27 mouse cellular contexts compared by ENCODE assay signal in the genomic region with DNA sequence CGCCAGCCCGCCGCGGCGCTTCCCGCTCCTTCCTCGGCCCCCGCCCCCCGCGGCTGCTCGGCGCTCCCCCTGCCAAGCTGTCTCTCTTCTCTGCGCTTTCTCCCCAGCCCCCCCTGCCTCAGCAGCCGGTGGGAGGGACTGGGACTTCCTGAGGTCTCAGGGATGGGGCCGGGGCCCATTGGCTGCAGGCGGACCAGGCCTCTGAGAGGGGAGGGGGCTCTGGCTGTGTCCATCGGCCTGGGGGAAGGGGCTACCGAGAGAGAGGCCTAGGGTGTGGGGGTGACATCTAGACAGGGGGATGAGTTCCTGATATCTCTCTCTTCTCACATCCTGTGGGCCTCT. TPM values are rescaled to one million over a fixed set of nuclear protein-coding genes. Genes with fewer than 3 reads are reported as not detected.
DNase-seq lines count a peak whose midpoint lies in the region; ATAC-seq and TF ChIP-seq lines count a peak whose summit lies in the region.
"Not testable (repeated sequence)": the region's sequence is repeated elsewhere in the genome, so short reads cannot be mapped to it uniquely, and the experiment has no call there.
"Had no signal": no experiment of that assay in that cellular context is flagged by ENCODE, and none has a peak within 500 bp of the region (broad histone marks: within the 10 kb centered on the region; RNA-seq: fewer than 3 reads in every experiment).

No protein-coding gene starts in this region.

- not testable (repeated sequence) for H3K27ac ChIP-seq in forebrain, embryonic 11.5 days (ENCODE audit: low read depth, low read length); forebrain, embryonic 16.5 days (ENCODE audit: low read length); hindbrain, embryonic 13.5 days; intestine, embryonic 14.5 days (ENCODE audit: low read depth); kidney, embryonic 16.5 days (ENCODE audit: low read length); midbrain, embryonic 11.5 days (ENCODE audit: low read depth, low read length); midbrain, postnatal 0 days (ENCODE audit: low read depth, low read length); neural tube, embryonic 15.5 days (replicated peaks)

- not testable (repeated sequence) for H3K27me3 ChIP-seq in forebrain, embryonic 11.5 days (ENCODE audit: control insufficient read depth, insufficient read depth, low read length); forebrain, embryonic 16.5 days (replicated peaks; ENCODE audit: control insufficient read depth, insufficient read depth, low read length); hindbrain, embryonic 13.5 days; intestine, embryonic 14.5 days (replicated peaks; ENCODE audit: control insufficient read depth, insufficient read depth, low read length); kidney, embryonic 16.5 days (ENCODE audit: insufficient read depth, low read length); midbrain, embryonic 11.5 days (ENCODE audit: control insufficient read depth, insufficient read depth, low read length); midbrain, postnatal 0 days (ENCODE audit: insufficient read depth, low read length); neural tube, embryonic 15.5 days (replicated peaks)

- H3K4me2 ChIP-seq in forebrain, embryonic 11.5 days (ENCODE audit: low read depth, low read length, severe bottlenecking); forebrain, embryonic 16.5 days (ENCODE audit: low read length); hindbrain, embryonic 13.5 days; intestine, embryonic 14.5 days (ENCODE audit: low read length); kidney, embryonic 16.5 days (replicated peaks; ENCODE audit: low read depth, low read length); midbrain, embryonic 11.5 days; midbrain, postnatal 0 days (ENCODE audit: low read depth, low read length, poor library complexity, severe bottlenecking); neural tube, embryonic 15.5 days: not testable (repeated sequence)

- H3K4me1 ChIP-seq in forebrain, embryonic 11.5 days (replicated peaks; ENCODE audit: control insufficient read depth, insufficient read depth, low read length); forebrain, embryonic 16.5 days (replicated peaks; ENCODE audit: control insufficient read depth, insufficient read depth, low read length); hindbrain, embryonic 13.5 days (replicated peaks); intestine, embryonic 14.5 days (replicated peaks; ENCODE audit: control insufficient read depth, insufficient read depth, low read length); kidney, embryonic 16.5 days (ENCODE audit: insufficient read depth, low read length); midbrain, embryonic 11.5 days (ENCODE audit: control insufficient read depth, insufficient read depth, low read length); midbrain, postnatal 0 days (ENCODE audit: insufficient read depth, low read length); neural tube, embryonic 15.5 days: not testable (repeated sequence)

- not testable (repeated sequence) for TF ChIP-seq CTCF in midbrain, postnatal 0 days (IDR thresholded peaks at IDR 0.05)

- no CpG with 5 or more reads among the region's 18 CpGs for WGBS in forebrain, embryonic 11.5 days
- WGBS in forebrain, embryonic 16.5 days = no CpG with 5 or more reads among the region's 18 CpGs
- WGBS in hindbrain, embryonic 13.5 days = no CpG with 5 or more reads among the region's 18 CpGs
- no CpG with 5 or more reads among the region's 18 CpGs for WGBS in intestine, embryonic 14.5 days
- WGBS in kidney, embryonic 16.5 days = no CpG with 5 or more reads among the region's 18 CpGs
- WGBS in midbrain, embryonic 11.5 days = no CpG with 5 or more reads among the region's 18 CpGs
- no CpG with 5 or more reads among the region's 18 CpGs for WGBS in midbrain, postnatal 0 days
- no CpG with 5 or more reads among the region's 18 CpGs for WGBS in neural tube, embryonic 15.5 days

- H3K9me3 ChIP-seq in forebrain, embryonic 11.5 days (ENCODE audit: control insufficient read depth, low read length); forebrain, embryonic 16.5 days (ENCODE audit: control insufficient read depth, low read length); hindbrain, embryonic 13.5 days; intestine, embryonic 14.5 days (ENCODE audit: control insufficient read depth, low read length); kidney, embryonic 16.5 days (ENCODE audit: low read length); midbrain, embryonic 11.5 days (ENCODE audit: control insufficient read depth, low read length); midbrain, postnatal 0 days (ENCODE audit: low read length); neural tube, embryonic 15.5 days (replicated peaks): not testable (repeated sequence)

- not testable (repeated sequence) for H3K9ac ChIP-seq in forebrain, embryonic 11.5 days (ENCODE audit: low read length); forebrain, embryonic 16.5 days (replicated peaks; ENCODE audit: low read depth, low read length); hindbrain, embryonic 13.5 days; intestine, embryonic 14.5 days (ENCODE audit: low read length); kidney, embryonic 16.5 days (replicated peaks; ENCODE audit: low read length); midbrain, embryonic 11.5 days (ENCODE audit: low read length); midbrain, postnatal 0 days (replicated peaks; ENCODE audit: low read length, poor library complexity, severe bottlenecking); neural tube, embryonic 15.5 days (replicated peaks)

- peak; percentile 65 for ATAC-seq in forebrain, embryonic 11.5 days (replicated peaks; ENCODE audit: low FRiP score)
- ATAC-seq in forebrain, embryonic 16.5 days = peak; percentile 82
- peak; percentile 49; the same call in 1 of the 2 replicates for ATAC-seq in hindbrain, embryonic 13.5 days (ENCODE audit: low FRiP score)
- ATAC-seq in intestine, embryonic 14.5 days (replicated peaks; ENCODE audit: low FRiP score, low TSS enrichment, low read depth) = peak; percentile 55; the same call in 1 of the 2 replicates
- ATAC-seq in kidney, embryonic 16.5 days (ENCODE audit: low FRiP score, low TSS enrichment) = peak; percentile 76
- peak; percentile 73 for ATAC-seq in midbrain, embryonic 11.5 days (ENCODE audit: low FRiP score)
- ATAC-seq in midbrain, postnatal 0 days (ENCODE audit: low FRiP score) = peak; percentile 58; the same call in 1 of the 2 replicates
- ATAC-seq in neural tube, embryonic 15.5 days (ENCODE audit: low FRiP score) = peak; percentile 72; the same call in 1 of the 2 replicates

- not testable (repeated sequence) for H3K36me3 ChIP-seq in forebrain, embryonic 11.5 days (ENCODE audit: control insufficient read depth, insufficient read depth, low read length); forebrain, embryonic 16.5 days (ENCODE audit: control insufficient read depth, insufficient read depth); hindbrain, embryonic 13.5 days; intestine, embryonic 14.5 days (ENCODE audit: control insufficient read depth, insufficient read depth, low read length); kidney, embryonic 16.5 days (ENCODE audit: insufficient read depth, low read length); midbrain, embryonic 11.5 days (ENCODE audit: control insufficient read depth, insufficient read depth, low read length); midbrain, postnatal 0 days (ENCODE audit: insufficient read depth, low read length); neural tube, embryonic 15.5 days

- H3K4me3 ChIP-seq in forebrain, embryonic 11.5 days (ENCODE audit: low read depth, low read length); forebrain, embryonic 16.5 days (replicated peaks; ENCODE audit: low read length); hindbrain, embryonic 13.5 days; intestine, embryonic 14.5 days (ENCODE audit: low read depth, low read length); kidney, embryonic 16.5 days (ENCODE audit: low read length); midbrain, embryonic 11.5 days (ENCODE audit: low read depth, low read length); midbrain, postnatal 0 days (ENCODE audit: low read depth, low read length); neural tube, embryonic 15.5 days (replicated peaks): not testable (repeated sequence)

- not testable (repeated sequence) for DNase-seq in forebrain, embryonic 11.5 days (ENCODE audit: low spot score); intestine, embryonic 14.5 days (ENCODE audit: low spot score); midbrain, embryonic 11.5 days (ENCODE audit: low spot score, missing footprints); midbrain, postnatal 0 days (ENCODE audit: low spot score)

RNA-seq across cellular contexts. Expression of a gene that starts 20.5 kb away (rescaled TPM):
- polyA plus RNA-seq in forebrain, embryonic 11.5 days (2014; fragmentation: Nextera tagmentation; extraction: Ambion mirVana) = not detected in 2 replicates
- polyA plus RNA-seq in forebrain, embryonic 16.5 days (2015; fragmentation: Nextera tagmentation; extraction: Ambion mirVana) = not detected in 2 replicates
- not detected in 2 replicates for polyA plus RNA-seq in hindbrain, embryonic 13.5 days (2015; fragmentation: Nextera tagmentation; extraction: Ambion mirVana)
- polyA plus RNA-seq in intestine, embryonic 14.5 days (2014; fragmentation: Nextera tagmentation; extraction: Ambion mirVana) = not detected in 2 replicates
- not detected in 2 replicates for polyA plus RNA-seq in kidney, embryonic 16.5 days (2015; fragmentation: Nextera tagmentation; extraction: Ambion mirVana)
- polyA plus RNA-seq in midbrain, embryonic 11.5 days (2014; fragmentation: Nextera tagmentation; extraction: Ambion mirVana) = not detected in 2 replicates
- 0.27 TPM in 1 of 2 replicates, not detected in the other for total RNA-seq in midbrain, postnatal 0 days (2014; rRNA removed)
- polyA plus RNA-seq in midbrain, postnatal 0 days (2015; fragmentation: Nextera tagmentation; extraction: Ambion mirVana) = 0.16 TPM in 1 of 2 replicates, not detected in the other
- not detected in 2 replicates for polyA plus RNA-seq in neural tube, embryonic 15.5 days (2015; fragmentation: Nextera tagmentation; extraction: Ambion mirVana)
- total RNA-seq: adrenal gland, postnatal 10 days; heart, postnatal 4 days; layer of hippocampus, postnatal 10 days; left cerebral cortex, adult 18-20 months; left cerebral cortex, postnatal 14 days; MEL had no signal
- polyA plus RNA-seq: embryonic facial prominence, embryonic 10.5 days; heart, embryonic 11.5 days; heart, postnatal 0 days; inflammation-experienced regulatory T-cells, adult 6 months; limb, embryonic 11.5 days; liver, embryonic 14.5 days; spleen, adult 2 months had no signal

RNA-seq across cellular contexts. Expression of a gene that starts 27.1 kb away (rescaled TPM):
- polyA plus RNA-seq in forebrain, embryonic 11.5 days (2014; fragmentation: Nextera tagmentation; extraction: Ambion mirVana) = not detected in 2 replicates
- not detected in 2 replicates for polyA plus RNA-seq in forebrain, embryonic 16.5 days (2015; fragmentation: Nextera tagmentation; extraction: Ambion mirVana)
- polyA plus RNA-seq in hindbrain, embryonic 13.5 days (2015; fragmentation: Nextera tagmentation; extraction: Ambion mirVana) = not detected in 2 replicates
- not detected in 2 replicates for polyA plus RNA-seq in intestine, embryonic 14.5 days (2014; fragmentation: Nextera tagmentation; extraction: Ambion mirVana)
- not detected in 2 replicates for polyA plus RNA-seq in kidney, embryonic 16.5 days (2015; fragmentation: Nextera tagmentation; extraction: Ambion mirVana)
- not detected in 2 replicates for polyA plus RNA-seq in midbrain, embryonic 11.5 days (2014; fragmentation: Nextera tagmentation; extraction: Ambion mirVana)
- not detected in 2 replicates for total RNA-seq in midbrain, postnatal 0 days (2014; rRNA removed)
- 0.86 TPM in 1 of 2 replicates, not detected in the other for polyA plus RNA-seq in midbrain, postnatal 0 days (2015; fragmentation: Nextera tagmentation; extraction: Ambion mirVana)
- polyA plus RNA-seq in neural tube, embryonic 15.5 days (2015; fragmentation: Nextera tagmentation; extraction: Ambion mirVana) = not detected in 2 replicates
- total RNA-seq: gastrocnemius, adult 2 months; gastrocnemius, postnatal 36 days; heart, adult 18-20 months; heart, postnatal 4 days; MEL had no signal
- polyA plus RNA-seq: embryonic facial prominence, embryonic 10.5 days; heart, embryonic 11.5 days; heart, postnatal 0 days; inflammation-experienced regulatory T-cells, adult 6 months; limb, embryonic 11.5 days; liver, embryonic 14.5 days; lung, adult 2 months; Patski; spleen, adult 2 months; thymus, adult 2 months had no signal

RNA-seq across cellular contexts. Expression of a gene that starts 52.6 kb away (rescaled TPM):
- polyA plus RNA-seq in forebrain, embryonic 11.5 days (2014; fragmentation: Nextera tagmentation; extraction: Ambion mirVana) = not detected in 2 replicates
- not detected in 2 replicates for polyA plus RNA-seq in forebrain, embryonic 16.5 days (2015; fragmentation: Nextera tagmentation; extraction: Ambion mirVana)
- polyA plus RNA-seq in hindbrain, embryonic 13.5 days (2015; fragmentation: Nextera tagmentation; extraction: Ambion mirVana) = not detected in 2 replicates
- polyA plus RNA-seq in intestine, embryonic 14.5 days (2014; fragmentation: Nextera tagmentation; extraction: Ambion mirVana) = 0.35 TPM in 1 of 2 replicates, not detected in the other
- polyA plus RNA-seq in kidney, embryonic 16.5 days (2015; fragmentation: Nextera tagmentation; extraction: Ambion mirVana) = 0.26 and 0.30 TPM in 2 replicates
- polyA plus RNA-seq in midbrain, embryonic 11.5 days (2014; fragmentation: Nextera tagmentation; extraction: Ambion mirVana) = not detected in 2 replicates
- total RNA-seq in midbrain, postnatal 0 days (2014; rRNA removed) = not detected in 2 replicates
- 0.47 and 0.77 TPM in 2 replicates for polyA plus RNA-seq in midbrain, postnatal 0 days (2015; fragmentation: Nextera tagmentation; extraction: Ambion mirVana)
- 0.47 TPM in 1 of 2 replicates, not detected in the other for polyA plus RNA-seq in neural tube, embryonic 15.5 days (2015; fragmentation: Nextera tagmentation; extraction: Ambion mirVana)
- total RNA-seq: MEL had no signal
- polyA plus RNA-seq: embryonic facial prominence, embryonic 10.5 days; inflammation-experienced regulatory T-cells, adult 6 months; limb, embryonic 11.5 days; liver, embryonic 14.5 days; Patski had no signal

RNA-seq across cellular contexts. Expression of a gene that starts 53.2 kb away (rescaled TPM):
- 0.96 and 1.8 TPM in 2 replicates for polyA plus RNA-seq in forebrain, embryonic 11.5 days (2014; fragmentation: Nextera tagmentation; extraction: Ambion mirVana)
- polyA plus RNA-seq in forebrain, embryonic 16.5 days (2015; fragmentation: Nextera tagmentation; extraction: Ambion mirVana) = 0.86 TPM in 1 of 2 replicates, not detected in the other
- polyA plus RNA-seq in hindbrain, embryonic 13.5 days (2015; fragmentation: Nextera tagmentation; extraction: Ambion mirVana) = 0.23 and 0.71 TPM in 2 replicates
- 0.34 TPM in 2 replicates for polyA plus RNA-seq in intestine, embryonic 14.5 days (2014; fragmentation: Nextera tagmentation; extraction: Ambion mirVana)
- polyA plus RNA-seq in kidney, embryonic 16.5 days (2015; fragmentation: Nextera tagmentation; extraction: Ambion mirVana) = 0.45 TPM in 1 of 2 replicates, not detected in the other
- 1.3 and 1.4 TPM in 2 replicates for polyA plus RNA-seq in midbrain, embryonic 11.5 days (2014; fragmentation: Nextera tagmentation; extraction: Ambion mirVana)
- not detected in 2 replicates for total RNA-seq in midbrain, postnatal 0 days (2014; rRNA removed)
- polyA plus RNA-seq in midbrain, postnatal 0 days (2015; fragmentation: Nextera tagmentation; extraction: Ambion mirVana) = 0.36 TPM in 1 of 2 replicates, not detected in the other
- polyA plus RNA-seq in neural tube, embryonic 15.5 days (2015; fragmentation: Nextera tagmentation; extraction: Ambion mirVana) = 0.27 and 0.41 TPM in 2 replicates
- total RNA-seq: heart, adult 18-20 months; heart, postnatal 4 days; MEL had no signal
- polyA plus RNA-seq: heart, embryonic 11.5 days; heart, postnatal 0 days; inflammation-experienced regulatory T-cells, adult 6 months; limb, embryonic 11.5 days; liver, embryonic 14.5 days; lung, adult 2 months; Patski; thymus, adult 2 months had no signal
